Mouse (Mus musculus) ovary, postnatal 14 days (tissue): ENCODE data around the gene Samd11.

ENCODE experiments used
- DNase-seq: peaks from one replicate; pipeline ENCODE4 v3.0.0; 2022; ENCODE audit warnings: low spot score

The Samd11 gene

DNA sequence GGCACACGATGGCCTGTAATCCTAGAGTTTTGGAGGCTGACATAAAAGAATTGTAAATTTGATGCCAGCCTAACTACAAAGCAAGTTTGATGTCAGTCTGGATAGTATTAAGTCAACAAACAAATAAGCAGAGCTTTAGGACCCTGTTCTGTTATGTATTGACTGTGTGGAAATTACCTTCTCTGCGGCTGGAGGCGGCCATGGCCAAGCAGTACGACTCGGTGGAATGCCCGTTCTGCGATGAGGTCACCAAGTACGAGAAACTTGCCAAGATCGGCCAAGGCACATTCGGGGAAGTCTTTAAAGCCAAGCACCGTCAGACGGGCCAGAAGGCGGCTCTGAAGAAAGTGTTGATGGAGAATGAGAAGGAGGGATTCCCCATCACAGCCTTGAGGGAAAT is 42.3 kb downstream of the Samd11 start:
- no peak for DNase-seq

DNA sequence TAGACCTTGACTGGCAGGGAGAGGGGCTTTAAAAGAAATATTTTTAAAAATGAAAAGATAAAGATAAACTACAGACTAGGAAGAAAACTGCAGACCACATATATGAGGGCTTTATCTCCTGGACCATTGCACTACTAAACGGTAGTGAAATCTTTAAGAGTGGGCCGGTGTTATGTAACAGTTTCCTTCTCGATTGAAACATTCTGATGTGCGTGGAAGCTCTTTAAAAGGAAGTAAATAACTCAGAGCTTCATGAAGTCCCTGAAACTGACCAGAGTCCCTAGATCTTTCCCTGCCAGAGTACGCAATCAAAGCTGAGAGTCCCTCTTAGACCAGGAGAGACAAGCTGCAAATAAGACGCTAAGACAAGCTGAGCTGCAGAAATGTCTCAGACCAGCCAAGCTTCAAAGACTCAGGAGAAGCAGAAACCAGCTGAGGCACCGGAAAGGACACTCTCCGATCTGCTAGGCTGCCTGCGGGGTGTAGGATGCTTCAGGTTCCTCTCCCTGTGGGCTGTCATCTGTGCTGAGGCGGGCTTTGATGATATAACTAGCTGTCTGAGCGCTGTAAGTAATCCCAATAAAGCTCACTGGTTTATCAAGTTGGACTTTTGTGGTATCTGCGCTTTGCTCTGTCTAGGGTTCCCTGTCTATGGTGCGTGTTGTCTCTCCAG is 45.4 kb downstream of the Samd11 start:
- DNase-seq: no peak

DNA sequence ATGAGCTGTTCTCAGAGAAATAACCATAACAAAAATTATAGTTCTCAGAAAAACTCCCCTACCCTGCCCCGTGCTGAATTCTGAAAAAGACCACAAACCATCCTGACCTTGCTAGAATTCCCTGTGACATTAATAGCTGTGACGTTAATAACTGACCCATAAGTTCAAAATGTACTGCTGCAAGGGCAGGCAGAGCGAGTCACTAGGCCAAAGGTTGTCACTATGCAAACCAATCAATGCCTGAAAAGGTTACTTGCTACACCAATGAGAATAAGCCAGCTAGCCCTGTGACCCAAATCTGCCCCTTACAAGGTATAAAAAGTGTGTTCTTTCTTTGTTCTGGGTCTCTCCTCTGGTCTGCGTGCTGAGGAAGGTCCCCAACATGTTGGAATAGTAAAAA is 46.6 kb downstream of the Samd11 start:
- DNase-seq: no peak

DNA sequence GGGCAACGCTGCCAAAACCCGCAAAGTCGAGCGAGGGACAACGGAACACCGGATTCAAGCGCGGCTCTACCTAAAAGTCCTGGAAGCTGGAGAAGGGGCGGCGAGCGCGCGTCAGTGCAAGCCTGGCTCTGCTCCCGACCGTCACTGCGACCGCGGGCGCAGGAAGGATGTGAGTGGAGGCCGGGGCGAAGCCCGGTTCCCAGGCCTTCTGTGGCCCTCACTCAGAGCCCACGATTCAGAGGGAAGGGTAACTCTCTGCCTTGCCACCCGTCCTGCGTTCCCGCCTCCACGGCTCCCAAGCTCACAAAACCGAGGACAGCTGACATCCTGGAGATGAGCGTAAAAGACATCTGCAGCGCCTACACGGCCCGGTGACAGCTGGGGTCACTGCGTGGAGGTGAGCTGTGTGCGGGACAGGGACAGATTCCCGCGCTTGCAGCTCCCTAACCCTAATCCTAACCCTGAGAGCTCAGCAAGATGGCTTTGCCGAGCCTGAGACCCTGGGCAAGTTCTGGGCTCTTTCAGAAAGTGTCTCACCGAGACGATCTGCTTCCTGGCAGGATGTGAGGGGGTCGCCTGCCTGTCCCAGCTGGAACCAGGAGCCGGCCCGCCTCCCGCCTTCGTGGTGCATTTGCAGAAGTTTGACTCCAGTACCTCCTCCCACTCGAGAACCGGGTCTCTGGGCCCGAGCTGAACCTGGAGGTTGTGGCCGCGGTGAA is 51.9 kb downstream of the Samd11 start:
- DNase-seq: no peak

DNA sequence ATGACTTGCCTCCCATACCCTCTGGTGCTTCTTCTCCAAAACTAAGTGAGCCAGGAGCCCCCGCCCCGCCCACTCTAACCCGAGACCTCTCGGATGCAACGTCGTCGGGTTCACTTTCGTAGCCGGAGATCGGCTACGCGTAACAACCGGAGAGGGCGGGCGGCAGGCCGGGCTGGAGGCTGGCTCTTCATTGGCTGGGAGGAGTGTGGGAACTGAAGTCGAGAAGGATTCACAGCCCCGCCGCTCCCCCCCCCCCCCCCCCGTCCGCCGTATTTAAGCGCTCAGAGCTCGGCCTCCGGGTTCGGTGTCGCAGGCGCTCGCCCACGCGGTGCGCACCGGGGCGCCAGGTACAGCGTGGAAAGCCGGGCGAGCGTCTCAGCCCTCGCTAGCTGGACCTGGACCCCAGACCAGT is 52.5 kb downstream of the Samd11 start, which contains the start of gene AW011738:
AW011738 (plus strand) TSS at position 304 of the 412 bp plus-strand sequence.
- DNase-seq: no peak

DNA sequence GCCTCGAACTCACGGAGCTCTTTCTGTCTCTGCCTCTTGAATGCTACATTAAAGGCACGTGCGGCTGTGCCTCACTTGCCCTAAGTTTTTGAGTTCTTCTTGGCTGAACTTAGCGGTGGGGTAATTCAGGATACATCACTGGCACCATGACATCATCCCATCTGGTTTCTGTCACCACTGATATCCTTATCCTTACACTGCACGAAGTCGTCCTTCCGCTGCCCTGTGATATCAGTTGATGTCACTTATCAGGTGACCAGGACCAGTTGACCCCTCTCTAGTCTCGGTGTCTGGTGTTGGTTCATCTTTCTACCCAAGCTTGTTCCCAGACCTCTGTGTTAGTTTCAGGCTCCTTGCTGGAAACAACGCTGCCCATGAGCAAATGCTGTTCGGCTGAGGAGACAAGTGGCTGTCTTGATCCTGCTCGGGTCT is 53.0 kb downstream of the Samd11 start:
- DNase-seq: no peak

DNA sequence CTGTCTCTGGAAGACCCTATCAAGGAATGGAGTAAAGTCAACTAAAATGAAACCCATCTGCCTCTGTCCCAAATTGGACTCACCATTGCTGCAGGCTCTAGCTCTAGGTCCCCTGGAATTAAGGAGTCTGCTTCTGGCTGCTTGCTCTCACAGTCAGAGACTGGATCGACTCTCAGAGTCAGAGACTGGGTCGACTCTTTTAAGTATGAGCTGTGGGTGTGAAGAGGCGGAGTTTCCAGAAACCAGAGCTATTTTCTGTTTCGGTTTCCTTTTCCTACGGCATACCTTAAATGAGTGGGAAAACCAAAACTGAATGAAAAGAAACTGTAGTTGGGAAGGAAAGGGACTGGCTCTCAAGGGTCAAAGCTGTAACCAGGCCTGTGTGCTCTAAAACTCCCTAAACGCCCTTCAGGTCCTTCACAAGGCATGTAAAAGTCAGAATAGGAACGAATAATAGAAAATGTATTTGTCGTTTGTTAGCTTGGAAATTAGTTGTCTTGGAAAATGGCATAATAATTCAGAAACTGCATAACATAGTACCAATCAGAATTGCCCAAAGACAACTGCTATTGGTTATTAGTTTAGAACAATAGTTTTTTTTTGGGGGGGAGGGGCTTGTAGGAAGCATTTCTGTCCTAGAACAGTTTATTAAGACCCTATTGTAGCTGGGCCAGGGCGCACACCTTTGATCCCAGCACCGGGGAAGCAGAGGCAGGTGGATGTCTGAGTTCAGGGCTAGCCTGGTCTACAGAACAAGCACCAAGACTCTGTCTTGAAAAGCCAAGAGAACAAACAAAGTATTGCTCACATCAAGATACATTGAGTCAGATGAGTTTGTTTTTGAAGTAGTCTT is 54.6 kb downstream of the Samd11 start, which contains the start of gene Isg15:
Isg15 (minus strand) TSS at position 196 of the 853 bp plus-strand sequence.
- no peak for DNase-seq

DNA sequence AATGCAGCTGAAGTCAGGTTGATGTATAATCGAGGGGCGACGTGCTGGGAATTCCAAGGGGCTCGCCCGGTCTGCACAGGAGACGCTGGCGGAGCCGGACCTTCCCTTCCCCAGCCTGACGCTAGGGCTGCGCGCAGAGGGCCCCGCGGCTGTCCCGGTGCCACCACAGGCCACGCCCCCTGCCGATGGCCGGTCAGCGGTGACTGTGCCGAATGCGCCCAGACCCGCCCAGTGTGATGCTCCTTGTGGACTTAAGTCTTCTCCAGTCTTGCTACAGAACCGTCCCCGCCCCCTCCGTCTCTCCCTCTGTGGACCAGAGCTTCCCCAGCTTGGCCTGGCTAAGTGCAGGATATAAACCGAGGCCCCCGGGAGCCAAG is 57.6 kb downstream of the Samd11 start:
- DNase-seq: peak; percentile 77

DNA sequence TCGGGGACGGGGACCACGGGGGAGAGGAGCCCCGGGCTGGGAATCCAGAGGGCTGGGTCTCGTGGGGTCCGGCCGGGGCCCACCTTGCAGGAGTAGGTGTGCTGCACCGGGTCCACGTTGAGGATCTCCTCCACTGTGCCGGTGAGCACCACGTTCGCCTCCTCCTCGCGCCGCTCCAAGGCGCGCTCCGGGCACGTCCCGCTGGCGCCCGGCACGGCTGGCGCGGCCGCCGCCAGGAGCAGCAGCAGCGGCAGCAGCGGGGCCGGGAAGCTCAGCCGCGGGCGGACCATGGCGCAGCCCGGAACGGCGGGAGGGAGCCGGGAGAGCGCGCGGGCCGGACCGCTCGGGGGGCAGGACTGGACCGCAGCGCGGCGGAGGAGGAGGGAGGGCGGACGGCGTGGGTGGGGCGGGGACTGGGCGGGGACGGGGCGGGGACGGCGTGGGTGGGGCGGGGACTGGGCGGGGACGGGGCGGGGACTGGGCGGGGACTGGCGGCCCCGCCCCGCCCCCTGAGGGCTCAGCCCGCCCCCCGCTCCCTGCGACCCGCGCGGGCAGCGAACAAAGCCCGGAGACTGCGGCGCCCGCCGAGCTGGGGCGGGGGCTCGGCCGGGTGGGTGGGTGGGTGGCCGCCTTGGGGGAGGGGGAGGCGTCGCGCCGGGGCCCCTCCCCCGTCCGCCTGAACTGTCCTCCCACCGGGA is 58.2 kb downstream of the Samd11 start, which contains the start of gene Agrn:
Agrn (minus strand) TSS at position 358 of the 698 bp plus-strand sequence.
- DNase-seq: peak; percentile 61
